Mouse (Mus musculus) left cerebral cortex, adult 18-20 months (tissue): Measurements from ENCODE around the gene Mipol1. TPM values are rescaled to one million over a fixed set of nuclear protein-coding genes. Genes with fewer than 3 reads are reported as not detected.

Experiments used
- DNase-seq, 2 experiments: peaks; one replicate each; pipeline ENCODE4 v3.0.0; 2021 to 2022; ENCODE audit warnings: low spot score in 2 of 2, mixed read lengths in 1 of 2
- total RNA-seq, 2 experiments: library from RNA; stranded (reverse); gene quantifications; 2 replicates each; pipeline ENCODE4 v1.2.3; 2021

Gene Mipol1
- total RNA-seq, 2 experiments from 2014 or later = 5.2 to 7.0 TPM

- DNase-seq = no peak
Observed at GRCm38 (mm10) chr12:57545371-57546241, 315.4 kb downstream of the Mipol1 start.

Other genes with a start within 250 kb of the Mipol1 start
- gene Slc25a21, start 33.0 kb upstream of the Mipol1 start, total RNA-seq = under 1 TPM; 0.89 to 0.95 TPM
- 10 to 100 TPM; 15.9 to 16.5 TPM for gene Prps1l3, start within 50 bp of the Mipol1 start, total RNA-seq